Mouse (Mus musculus): ENCODE results near the gene Atp7b. TPM values are rescaled to one million over a fixed set of nuclear protein-coding genes. Genes with fewer than 3 reads are reported as not detected.

The Atp7b gene
- polyA plus RNA-seq, 1 experiment from 2014 or later = 0.99 TPM

- peaks cover 12% of the 10 kb centered on the region for H3K27me3 ChIP-seq
- no peak for ATAC-seq (ENCODE audit: low read depth)
- H3K27ac ChIP-seq (replicated peaks) = no peak overlapping the region
- no peaks in the 10 kb centered on the region for H3K9me3 ChIP-seq
- no peak overlapping the region for H3K4me3 ChIP-seq
- WGBS = 88% methylated on average over 12 of the region's 12 CpGs
- no peaks in the 10 kb centered on the region for H3K36me3 ChIP-seq
- peaks cover 4% of the 10 kb centered on the region; the same call in 1 of the 2 replicates for H3K4me1 ChIP-seq (replicated peaks)
- no peak overlapping the region for H3K9ac ChIP-seq
- no peak overlapping the region for H3K4me2 ChIP-seq
Measured at GRCm38 (mm10) chr8:22054674-22055491, 5.2 kb downstream of the Atp7b start.

- Histone ChIP-seq H3K4me2 (no peak overlapping the region), H3K9me3 (no peaks in the 10 kb centered on the region), H3K9ac (no peak overlapping the region), H3K27me3 (no peaks in the 10 kb centered on the region), H3K27ac (replicated peaks) (no peak overlapping the region), H3K4me1 (replicated peaks) (no peaks in the 10 kb centered on the region), H3K36me3 (no peaks in the 10 kb centered on the region), H3K4me3 (no peak overlapping the region)
- ATAC-seq (ENCODE audit: low read depth) = peak; percentile 43
- WGBS = 42% methylated on average over 2 of the region's 2 CpGs
Measured at GRCm38 (mm10) chr8:22047699-22048464, 12.2 kb downstream of the Atp7b start.

GRCm38 (mm10) chr8:22043706-22044105 lies 16.4 kb downstream of the Atp7b start:
- Histone ChIP-seq H3K4me1 (replicated peaks) (peaks cover 12% of the 10 kb centered on the region; the same call in 1 of the 2 replicates), H3K9me3 (no peaks in the 10 kb centered on the region), H3K4me2 (no peak overlapping the region), H3K9ac (0 out of 2 replicates have a peak overlapping the region, but pooled peaks have one; percentile 34), H3K36me3 (no peaks in the 10 kb centered on the region), H3K27ac (replicated peaks) (no peak overlapping the region), H3K27me3 (no peaks in the 10 kb centered on the region), H3K4me3 (no peak overlapping the region)
- ATAC-seq (ENCODE audit: low read depth) = no peak; the same call in 1 of the 2 replicates
- 56% methylated on average over 12 of the region's 12 CpGs for WGBS

GRCm38 (mm10) chr8:22042515-22042914 lies 17.6 kb downstream of the Atp7b start:
- no peaks in the 10 kb centered on the region for H3K9me3 ChIP-seq
- no peak overlapping the region for H3K4me3 ChIP-seq
- 93% methylated on average over 3 of the region's 3 CpGs for WGBS
- H3K27ac ChIP-seq (replicated peaks) = no peak overlapping the region
- no peaks in the 10 kb centered on the region for H3K27me3 ChIP-seq
- no peaks in the 10 kb centered on the region for H3K36me3 ChIP-seq
- H3K4me1 ChIP-seq (replicated peaks) = peaks cover 12% of the 10 kb centered on the region; the same call in 1 of the 2 replicates
- no peak for ATAC-seq (ENCODE audit: low read depth)
- H3K4me2 ChIP-seq = no peak overlapping the region
- H3K9ac ChIP-seq = no peak overlapping the region

GRCm38 (mm10) chr8:22040153-22040509 lies 20.0 kb downstream of the Atp7b start:
- peak; percentile 66; the same call in 1 of the 2 replicates for ATAC-seq (ENCODE audit: low read depth)
- WGBS = 39% methylated on average over 6 of the region's 6 CpGs
- H3K4me2 ChIP-seq = no peak overlapping the region

GRCm38 (mm10) chr8:22039468-22040152 lies 20.5 kb downstream of the Atp7b start:
- Histone ChIP-seq H3K9ac (no peak overlapping the region), H3K4me1 (replicated peaks) (peaks cover 12% of the 10 kb centered on the region; the same call in 1 of the 2 replicates), H3K27me3 (no peaks in the 10 kb centered on the region), H3K4me2 (peak overlapping the region; percentile 13; the same call in 1 of the 2 replicates), H3K4me3 (no peak overlapping the region), H3K9me3 (no peaks in the 10 kb centered on the region), H3K36me3 (no peaks in the 10 kb centered on the region), H3K27ac (replicated peaks) (no peak overlapping the region)
- 17% methylated on average over 15 of the region's 15 CpGs for WGBS
- peak; percentile 63; the same call in 1 of the 2 replicates for ATAC-seq (ENCODE audit: low read depth)

More at GRCm38 (mm10) chr8:22040153-22040509, 20.0 kb downstream of the Atp7b start:
- Histone ChIP-seq H3K9me3 (no peaks in the 10 kb centered on the region), H3K36me3 (no peaks in the 10 kb centered on the region), H3K9ac (no peak overlapping the region), H3K27me3 (no peaks in the 10 kb centered on the region), H3K4me1 (replicated peaks) (peaks cover 12% of the 10 kb centered on the region; the same call in 1 of the 2 replicates), H3K4me3 (no peak overlapping the region), H3K27ac (replicated peaks) (no peak overlapping the region)

- H3K36me3 ChIP-seq = no peaks in the 10 kb centered on the region
- H3K27ac ChIP-seq (replicated peaks) = no peak overlapping the region
- H3K9ac ChIP-seq = no peak overlapping the region
- H3K4me3 ChIP-seq = no peak overlapping the region
- H3K27me3 ChIP-seq = no peaks in the 10 kb centered on the region
- H3K4me1 ChIP-seq (replicated peaks) = peaks cover 12% of the 10 kb centered on the region; the same call in 1 of the 2 replicates
- no peak overlapping the region for H3K4me2 ChIP-seq
- H3K9me3 ChIP-seq = no peaks in the 10 kb centered on the region
- whole genome bisulfite sequencing = 80% methylated on average over 7 of the region's 7 CpGs
- ATAC-seq (ENCODE audit: low read depth) = no peak
Measured at GRCm38 (mm10) chr8:22037022-22037421, 23.1 kb downstream of the Atp7b start.

- no peak overlapping the region for H3K9ac ChIP-seq
- H3K4me1 ChIP-seq (replicated peaks) = peaks cover 12% of the 10 kb centered on the region; the same call in 1 of the 2 replicates
- no peak for ATAC-seq (ENCODE audit: low read depth)
- no peaks in the 10 kb centered on the region for H3K36me3 ChIP-seq
- no peaks in the 10 kb centered on the region for H3K9me3 ChIP-seq
- H3K4me2 ChIP-seq = no peak overlapping the region
- H3K27me3 ChIP-seq = no peaks in the 10 kb centered on the region
- 82% methylated on average over 9 of the region's 9 CpGs for WGBS
- no peak overlapping the region for H3K27ac ChIP-seq (replicated peaks)
- H3K4me3 ChIP-seq = no peak overlapping the region
Measured at GRCm38 (mm10) chr8:22036137-22036536, 24.0 kb downstream of the Atp7b start.

GRCm38 (mm10) chr8:22030990-22031389 lies 29.1 kb downstream of the Atp7b start:
- no peak for ATAC-seq (ENCODE audit: low read depth)
- Histone ChIP-seq H3K4me2 (no peak overlapping the region), H3K9ac (no peak overlapping the region), H3K4me1 (replicated peaks) (no peaks in the 10 kb centered on the region), H3K27me3 (no peaks in the 10 kb centered on the region), H3K36me3 (no peaks in the 10 kb centered on the region), H3K4me3 (no peak overlapping the region), H3K9me3 (no peaks in the 10 kb centered on the region), H3K27ac (replicated peaks) (no peak overlapping the region)
- 91% methylated on average over 3 of the region's 3 CpGs for WGBS

- Histone ChIP-seq H3K4me1 (replicated peaks) (no peaks in the 10 kb centered on the region), H3K4me2 (no peak overlapping the region), H3K9me3 (no peaks in the 10 kb centered on the region), H3K4me3 (no peak overlapping the region), H3K27me3 (no peaks in the 10 kb centered on the region), H3K9ac (no peak overlapping the region), H3K27ac (replicated peaks) (no peak overlapping the region), H3K36me3 (no peaks in the 10 kb centered on the region)
- 90% methylated on average over 3 of the region's 3 CpGs for WGBS
- ATAC-seq (ENCODE audit: low read depth) = no peak
Measured at GRCm38 (mm10) chr8:22028973-22029372, 31.1 kb downstream of the Atp7b start.

GRCm38 (mm10) chr8:22025241-22025640 lies 34.9 kb downstream of the Atp7b start:
- no peaks in the 10 kb centered on the region for H3K9me3 ChIP-seq
- H3K4me3 ChIP-seq = no peak overlapping the region
- no peak for ATAC-seq (ENCODE audit: low read depth)
- H3K9ac ChIP-seq = no peak overlapping the region
- H3K27ac ChIP-seq (replicated peaks) = no peak overlapping the region
- H3K4me1 ChIP-seq (replicated peaks) = no peaks in the 10 kb centered on the region
- no peaks in the 10 kb centered on the region for H3K36me3 ChIP-seq
- WGBS = 71% methylated on average over 4 of the region's 4 CpGs
- no peak overlapping the region for H3K4me2 ChIP-seq
- H3K27me3 ChIP-seq = no peaks in the 10 kb centered on the region

GRCm38 (mm10) chr8:22022244-22022643 lies 37.9 kb downstream of the Atp7b start:
- H3K36me3 ChIP-seq = no peaks in the 10 kb centered on the region

More at GRCm38 (mm10) chr8:22022244-22022643, 37.9 kb downstream of the Atp7b start:
- Histone ChIP-seq H3K27me3 (no peaks in the 10 kb centered on the region), H3K9ac (no peak overlapping the region), H3K4me3 (no peak overlapping the region), H3K27ac (replicated peaks) (no peak overlapping the region), H3K9me3 (no peaks in the 10 kb centered on the region), H3K4me2 (no peak overlapping the region), H3K4me1 (replicated peaks) (no peaks in the 10 kb centered on the region)
- 61% methylated on average over 7 of the region's 7 CpGs for WGBS
- no peak for ATAC-seq (ENCODE audit: low read depth)
